Mouse (Mus musculus) MEL (cell line): ENCODE measurements around the gene Gm10322. TPM values are rescaled to one million over a fixed set of nuclear protein-coding genes. Genes with fewer than 3 reads are reported as not detected.
A peak's percentile ranks its signal among the peaks of the same experiment; 100 is the strongest.

Experiments
- DNase-seq: peaks from one replicate; pipeline ENCODE4 v3.0.0; 2011; ENCODE audit warnings: low read depth, low spot score
- H3K27ac ChIP-seq: 2 replicates; pipeline ENCODE4 v1.5.1; 2012; ENCODE audit warnings: low read depth, mild to moderate bottlenecking, control low read depth, low read length, moderate library complexity; ENCODE audit not compliant: control insufficient read depth
- H3K27me3 ChIP-seq, 2 experiments: fragments of 150-350 bp in 1 of 2; sonication (generic) in 1 of 2; 2 replicates each; pipeline ENCODE4 v1.6.1; 2012; ENCODE audit warnings: low read length in 2 of 2, mild to moderate bottlenecking in 2 of 2, improper control_type of control experiment in 1 of 2, moderate library complexity in 1 of 2; ENCODE audit not compliant: insufficient read depth in 2 of 2, control insufficient read depth in 1 of 2
- H3K36me3 ChIP-seq, 2 experiments: 2 replicates each; pipeline ENCODE4 v1.6.1; 2012 to 2014; ENCODE audit warnings: low read length in 2 of 2, improper control_type of control experiment in 1 of 2, inconsistent platforms in 1 of 2, mild to moderate bottlenecking in 1 of 2; ENCODE audit not compliant: insufficient read depth in 2 of 2, control insufficient read depth in 1 of 2
- H3K4me1 ChIP-seq, 2 experiments: fragments of 150-350 bp in 1 of 2; sonication (generic) in 1 of 2; 2 replicates each; pipeline ENCODE4 v1.6.1; 2012; ENCODE audit warnings: low read length in 2 of 2, improper control_type of control experiment in 1 of 2, mild to moderate bottlenecking in 1 of 2; ENCODE audit not compliant: insufficient read depth in 2 of 2, control insufficient read depth in 1 of 2
- H3K4me3 ChIP-seq, 2 experiments: fragments of 150-350 bp in 1 of 2; sonication (generic) in 1 of 2; 2 replicates each; pipeline ENCODE4 v1.5.1; 2012; ENCODE audit warnings: low read depth in 2 of 2, low read length in 2 of 2, mild to moderate bottlenecking in 2 of 2, moderate library complexity in 2 of 2, control low read depth in 1 of 2, improper control_type of control experiment in 1 of 2; ENCODE audit not compliant: control insufficient read depth in 1 of 2, insufficient read depth in 1 of 2
- H3K79me2 ChIP-seq: 2 replicates; pipeline ENCODE4 v1.6.1; 2012; ENCODE audit warnings: mild to moderate bottlenecking, low read length, moderate library complexity; ENCODE audit not compliant: control insufficient read depth, poor library complexity, insufficient read depth
- H3K9ac ChIP-seq: 2 replicates; pipeline ENCODE4 v1.6.1; 2012; ENCODE audit warnings: low read depth, mild to moderate bottlenecking, control low read depth, low read length, moderate library complexity; ENCODE audit not compliant: control insufficient read depth, poor library complexity, severe bottlenecking
- H3K9me3 ChIP-seq: fragments of 150-350 bp; sonication (generic); replicated peaks from 2 replicates; pipeline ENCODE4 v1.6.1; 2012; ENCODE audit warnings: mild to moderate bottlenecking, low read length, improper control_type of control experiment, moderate library complexity; ENCODE audit not compliant: insufficient read depth
- E2F4 ChIP-seq: IDR thresholded peaks from 2 replicates; pipeline ENCODE4 v1.6.1; 2011; ENCODE audit warnings: low read depth, low read length, improper control_type of control experiment, borderline replicate concordance
- ELF1 ChIP-seq: IDR thresholded peaks from 2 replicates; pipeline ENCODE4 v1.6.1; 2014; ENCODE audit warnings: low read depth, mild to moderate bottlenecking, inconsistent platforms, low read length, improper control_type of control experiment, moderate library complexity
- EP300 ChIP-seq, 2 experiments: IDR thresholded peaks; 2 replicates each; pipeline ENCODE4 v1.6.1; 2011; ENCODE audit warnings: improper control_type of control experiment in 2 of 2, low read length in 2 of 2, low read depth in 1 of 2, mild to moderate bottlenecking in 1 of 2
- GABPA ChIP-seq: IDR thresholded peaks from 2 replicates; pipeline ENCODE4 v1.6.1; 2012; ENCODE audit warnings: low read depth, mild to moderate bottlenecking, inconsistent platforms, low read length, improper control_type of control experiment, moderate library complexity
- JUND ChIP-seq: IDR thresholded peaks from 2 replicates; pipeline ENCODE4 v1.6.1; 2011; ENCODE audit warnings: low read depth, mild to moderate bottlenecking, improper control_type of control experiment, low read length
- KAT2A ChIP-seq: conservative IDR thresholded peaks from 2 replicates; pipeline ENCODE4 v1.6.1; 2012; ENCODE audit warnings: low read depth, low read length, improper control_type of control experiment, inconsistent platforms
- MAFK ChIP-seq: IDR thresholded peaks from 2 replicates; pipeline ENCODE4 v1.6.1; 2011; ENCODE audit warnings: low read depth, mild to moderate bottlenecking, low read length, improper control_type of control experiment, borderline replicate concordance
- MAX ChIP-seq: IDR thresholded peaks from 2 replicates; pipeline ENCODE4 v1.6.1; 2011; ENCODE audit warnings: low read length, improper control_type of control experiment
- MXI1 ChIP-seq: IDR thresholded peaks from 2 replicates; pipeline ENCODE4 v1.6.1; 2011; ENCODE audit warnings: mild to moderate bottlenecking, low read depth, low read length, improper control_type of control experiment
- MYB ChIP-seq: IDR thresholded peaks from 2 replicates; pipeline ENCODE4 v1.6.1; 2011; ENCODE audit warnings: mild to moderate bottlenecking, low read depth, low read length, improper control_type of control experiment
- MYC ChIP-seq: IDR thresholded peaks from 2 replicates; pipeline ENCODE4 v1.6.1; 2011; ENCODE audit warnings: low read depth, mild to moderate bottlenecking, low read length, improper control_type of control experiment, moderate library complexity
- POLR2A ChIP-seq, 2 experiments: IDR thresholded peaks; 2 replicates each; pipeline ENCODE4 v1.6.1; 2011 to 2012; ENCODE audit warnings: low read length in 2 of 2, mild to moderate bottlenecking in 2 of 2, control low read depth in 1 of 2, improper control_type of control experiment in 1 of 2, low read depth in 1 of 2, moderate library complexity in 1 of 2; ENCODE audit not compliant: control insufficient read depth in 1 of 2, insufficient read depth in 1 of 2, poor library complexity in 1 of 2
- RAD21 ChIP-seq: IDR thresholded peaks from 2 replicates; pipeline ENCODE4 v1.6.1; 2011; ENCODE audit warnings: mild to moderate bottlenecking, low read depth, low read length, improper control_type of control experiment
- SIN3A ChIP-seq: IDR thresholded peaks from 2 replicates; pipeline ENCODE4 v1.6.1; 2012; ENCODE audit warnings: low read length, improper control_type of control experiment, inconsistent platforms
- SMC3 ChIP-seq: IDR thresholded peaks from 2 replicates; pipeline ENCODE4 v1.6.1; 2011; ENCODE audit warnings: low read depth, low read length, improper control_type of control experiment
- TAL1 ChIP-seq: IDR thresholded peaks from 2 replicates; pipeline ENCODE4 v1.6.1; 2012; ENCODE audit warnings: mild to moderate bottlenecking, inconsistent platforms, low read length, moderate library complexity, mixed read lengths
- TBP ChIP-seq: IDR thresholded peaks from 2 replicates; pipeline ENCODE4 v1.8.0; 2011; ENCODE audit warnings: low read depth, low read length, improper control_type of control experiment
- TCF12 ChIP-seq: IDR thresholded peaks from 2 replicates; pipeline ENCODE4 v1.6.1; 2014; ENCODE audit warnings: low read depth, mild to moderate bottlenecking, inconsistent platforms, low read length, improper control_type of control experiment, moderate library complexity
- UBTF ChIP-seq: IDR thresholded peaks from 2 replicates; pipeline ENCODE4 v1.6.1; 2012; ENCODE audit warnings: low read depth, mild to moderate bottlenecking, inconsistent platforms, low read length, improper control_type of control experiment, moderate library complexity, borderline replicate concordance; ENCODE audit not compliant: insufficient read depth
- USF2 ChIP-seq, 2 experiments: IDR thresholded peaks; 2 replicates each; pipeline ENCODE4 v1.6.1; 2011 to 2012; ENCODE audit warnings: improper control_type of control experiment in 2 of 2, low read length in 2 of 2, borderline replicate concordance in 1 of 2, inconsistent platforms in 1 of 2, low read depth in 1 of 2, mild to moderate bottlenecking in 1 of 2; ENCODE audit not compliant: insufficient read depth in 1 of 2
- ZKSCAN1 ChIP-seq: IDR thresholded peaks from 2 replicates; pipeline ENCODE4 v1.6.1; 2012; ENCODE audit warnings: low read depth, mild to moderate bottlenecking, inconsistent platforms, low read length, improper control_type of control experiment, moderate library complexity
- polyA plus RNA-seq, 2 experiments: library from polyadenylated mRNA; stranded (reverse) in 1 of 2; unstranded in 1 of 2; fragments of >175 nt in 1 of 2; fragments of >200 nt in 1 of 2; gene quantifications; 2 replicates each; pipeline versions ENCODE4 v1.2.1 to v1.2.4; 2012; ENCODE audit warnings: low replicate concordance in 2 of 2, low read depth in 1 of 2; ENCODE audit not compliant: insufficient read length in 2 of 2, insufficient read depth in 1 of 2, missing spikeins in 1 of 2
- total RNA-seq: library from RNA; depleted of rRNA; stranded (reverse); fragments of 300-350 nt; gene quantifications from 2 replicates; pipeline ENCODE4 v1.2.3, GENCODE M21; 2012

The Gm10322 gene
- total and polyA plus RNA-seq, 3 experiments: 0.58 TPM; not detected in 2

- Histone ChIP-seq H3K27ac (no peak overlapping the region), H3K9ac (no peak overlapping the region), H3K27me3 (no peaks in the 10 kb centered on the region), H3K4me1 (peaks cover 10 to 18% of the 10 kb centered on the region in 2 experiments), H3K4me3 (no peak overlapping the region), H3K9me3 (no peaks in the 10 kb centered on the region), H3K79me2 (no peaks in the 10 kb centered on the region), H3K36me3 (peaks cover 0 to 13% of the 10 kb centered on the region in 2 experiments; a peak in 2 of 4 replicates)
- TF ChIP-seq MAFK (peak; percentile 95), TCF12 (no peak), SMC3 (no peak), USF2 (IDR thresholded peaks at IDR 0.05; ENCODE audit: borderline replicate concordance in 1 of 2, insufficient read depth in 1 of 2, low read depth in 1 of 2, low read length in 2 of 2) (no peak)
- DNase-seq: no peak
Observed at GRCm38 (mm10) chr10:59646821-59647378, 31.0 kb downstream of the Gm10322 start.

GRCm38 (mm10) chr10:59656799-59657198 is 40.9 kb downstream of the Gm10322 start:
- no peaks in the 10 kb centered on the region for H3K9me3 ChIP-seq
- no peak overlapping the region for H3K4me3 ChIP-seq
- H3K27ac ChIP-seq: no peak overlapping the region
- peaks cover 0 to 2% of the 10 kb centered on the region in 2 experiments; a peak in 1 of 4 replicates for H3K4me1 ChIP-seq
- TF ChIP-seq MXI1 (no peak), MAX (no peak), GABPA (no peak)
- TF ChIP-seq, all 39 proteins: peak for 0
- Histone ChIP-seq H3K27me3 (no peaks in the 10 kb centered on the region), H3K79me2 (no peaks in the 10 kb centered on the region), H3K9ac (no peak overlapping the region), H3K36me3 (no peaks in the 10 kb centered on the region)
- no peak for DNase-seq

GRCm38 (mm10) chr10:59664765-59665164 is 48.9 kb downstream of the Gm10322 start:
- Histone ChIP-seq H3K79me2 (no peaks in the 10 kb centered on the region), H3K36me3 (peaks cover 0 to 5% of the 10 kb centered on the region in 2 experiments; a peak in 2 of 4 replicates), H3K9me3 (no peaks in the 10 kb centered on the region), H3K9ac (no peak overlapping the region), H3K4me3 (no peak overlapping the region), H3K27ac (no peak overlapping the region), H3K27me3 (no peaks in the 10 kb centered on the region), H3K4me1 (peaks cover 8% of the 10 kb centered on the region in 2 experiments)
- TF ChIP-seq JUND (no peak), UBTF (no peak), TAL1 (no peak), KAT2A (no peak), MYB (no peak), EP300 (IDR thresholded peaks at IDR 0.05; ENCODE audit: low read depth in 1 of 2, low read length in 2 of 2) (no peak), POLR2A (IDR thresholded peaks at IDR 0.05; ENCODE audit: control insufficient read depth in 1 of 2, insufficient read depth in 1 of 2, low read depth in 1 of 2, low read length in 2 of 2, poor library complexity in 1 of 2) (no peak), TCF12 (no peak), MYC (no peak), ZKSCAN1 (no peak), SIN3A (no peak), RAD21 (no peak), ELF1 (no peak), E2F4 (no peak), TBP (no peak)
- no peak for DNase-seq
